In genomic region chr15:79964376-79964775, GRCm38 (mm10) we compare ENCODE assay signal across 17 mouse cellular contexts.
"Had no signal": no experiment of that assay in that cellular context is flagged by ENCODE, and none has a peak within 500 bp of the region (broad histone marks: within the 10 kb centered on the region; RNA-seq: fewer than 3 reads in every experiment).

No protein-coding gene starts in this region.

- DNase-seq: retina, postnatal 1 day; right cerebral cortex, adult 18-20 months; right cerebral cortex, postnatal 14 days; right cerebral cortex, postnatal 25 days; right cerebral cortex, postnatal 4 days; spleen, adult 18-20 months; thymus, adult 18-20 months; thymus, adult 2 months; thymus, postnatal 14 days; thymus, postnatal 25 days; thymus, postnatal 36 days; thymus, postnatal 4 days had no signal

- H3K9ac ChIP-seq: neural tube, embryonic 12.5 days; neural tube, embryonic 13.5 days; neural tube, embryonic 15.5 days; stomach, embryonic 15.5 days had no signal

- H3K27me3 ChIP-seq: neural tube, embryonic 12.5 days; neural tube, embryonic 13.5 days; neural tube, embryonic 15.5 days; stomach, embryonic 15.5 days had no signal

- H3K4me3 ChIP-seq: neural tube, embryonic 12.5 days; neural tube, embryonic 13.5 days; neural tube, embryonic 15.5 days; stomach, embryonic 15.5 days had no signal

- H3K36me3 ChIP-seq: neural tube, embryonic 12.5 days; neural tube, embryonic 13.5 days; neural tube, embryonic 15.5 days; stomach, embryonic 15.5 days had no signal

- H3K27ac ChIP-seq: neural tube, embryonic 12.5 days; neural tube, embryonic 13.5 days; neural tube, embryonic 15.5 days; stomach, embryonic 15.5 days; stomach, postnatal 0 days had no signal

- H3K9me3 ChIP-seq: neural tube, embryonic 12.5 days; neural tube, embryonic 13.5 days; neural tube, embryonic 15.5 days; stomach, embryonic 15.5 days had no signal

- H3K4me1 ChIP-seq: neural tube, embryonic 15.5 days; stomach, embryonic 15.5 days had no signal

- H3K4me2 ChIP-seq: neural tube, embryonic 12.5 days; neural tube, embryonic 13.5 days; neural tube, embryonic 15.5 days; stomach, embryonic 15.5 days had no signal
